Mouse (Mus musculus): ENCODE data around the gene Csnk2b.
A peak's percentile ranks its signal among the peaks of the same experiment; 100 is the strongest.

The Csnk2b gene

DNA sequence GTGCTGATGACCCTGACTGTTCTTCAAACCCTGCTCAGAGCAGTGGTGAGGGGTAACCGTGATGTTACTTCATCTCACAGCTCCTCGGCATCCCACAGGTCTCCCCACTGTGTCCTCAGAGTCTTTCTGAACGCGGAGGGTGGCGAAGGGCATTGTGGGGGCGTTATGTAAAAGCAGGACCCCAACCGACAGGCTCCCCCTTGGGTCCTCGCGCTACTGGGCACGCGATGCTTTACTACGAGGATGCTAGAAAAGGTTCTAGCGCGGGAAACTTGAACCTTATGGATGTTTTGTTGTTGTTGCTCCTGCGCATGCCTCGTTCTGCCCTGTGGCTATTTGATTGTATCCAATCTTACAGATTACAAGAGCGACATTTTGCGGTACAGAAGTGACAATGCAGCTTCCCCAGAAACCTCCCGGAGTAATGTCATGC, at the start of gene Csnk2b:
TSS of gene Csnk2b (minus strand) at position 183 of the 433 bp plus-strand sequence.
- peak; percentile 64 for DNase-seq (ENCODE audit: low spot score)

DNA sequence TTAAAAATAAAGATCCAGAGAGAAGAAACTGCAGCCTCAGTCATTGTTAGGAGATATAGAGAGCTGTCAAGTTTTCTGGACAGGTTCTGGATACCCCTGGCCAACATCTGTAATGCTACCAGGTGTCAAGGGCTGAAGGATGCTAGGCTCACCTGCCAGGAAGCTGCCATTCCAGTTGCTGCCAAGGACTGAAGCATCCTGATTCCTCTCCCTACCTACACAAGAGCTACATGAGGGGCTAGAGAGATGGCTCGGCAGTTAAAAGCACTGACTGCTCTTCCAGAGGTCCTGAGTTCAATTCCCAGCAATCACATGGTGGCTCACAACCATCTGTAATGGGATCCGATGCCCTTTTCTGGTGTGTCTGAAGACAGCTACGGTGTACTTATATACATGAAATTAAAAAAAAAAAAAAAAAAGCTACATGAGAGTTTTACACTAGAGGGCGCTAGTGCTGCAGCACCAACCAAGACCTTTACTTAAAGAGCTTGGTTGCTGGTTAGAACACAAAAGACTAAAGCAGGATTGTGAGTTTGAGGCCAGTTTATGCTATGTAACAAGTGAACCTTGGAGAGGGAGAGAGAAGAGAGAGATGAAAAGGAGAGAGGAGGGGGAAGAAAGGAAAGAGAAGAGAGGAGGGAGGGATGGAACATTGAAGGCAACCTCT, 46.8 kb upstream of the Csnk2b start:
- no peak for DNase-seq (ENCODE audit: low spot score)

DNA sequence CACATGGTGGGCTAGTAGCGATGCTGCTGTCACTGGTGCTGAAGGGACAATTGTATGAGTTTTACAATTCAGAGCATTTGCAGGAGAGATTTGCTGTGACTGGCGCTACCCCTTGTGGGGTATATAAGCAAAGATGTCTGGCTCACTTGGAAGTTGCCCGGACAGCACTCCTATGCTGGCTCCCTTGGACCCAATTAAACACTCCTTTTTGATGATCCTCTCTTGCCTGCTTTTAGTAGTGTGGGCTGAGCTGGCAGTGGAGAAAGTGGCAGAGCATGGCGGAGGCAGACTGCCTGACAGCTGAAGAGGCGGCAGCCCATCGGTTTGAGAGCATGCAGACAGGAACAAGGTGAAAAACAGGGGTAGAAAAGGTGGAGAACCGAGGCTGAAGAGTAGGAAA, 45.9 kb upstream of the Csnk2b start:
- DNase-seq (ENCODE audit: low spot score) = no peak

DNA sequence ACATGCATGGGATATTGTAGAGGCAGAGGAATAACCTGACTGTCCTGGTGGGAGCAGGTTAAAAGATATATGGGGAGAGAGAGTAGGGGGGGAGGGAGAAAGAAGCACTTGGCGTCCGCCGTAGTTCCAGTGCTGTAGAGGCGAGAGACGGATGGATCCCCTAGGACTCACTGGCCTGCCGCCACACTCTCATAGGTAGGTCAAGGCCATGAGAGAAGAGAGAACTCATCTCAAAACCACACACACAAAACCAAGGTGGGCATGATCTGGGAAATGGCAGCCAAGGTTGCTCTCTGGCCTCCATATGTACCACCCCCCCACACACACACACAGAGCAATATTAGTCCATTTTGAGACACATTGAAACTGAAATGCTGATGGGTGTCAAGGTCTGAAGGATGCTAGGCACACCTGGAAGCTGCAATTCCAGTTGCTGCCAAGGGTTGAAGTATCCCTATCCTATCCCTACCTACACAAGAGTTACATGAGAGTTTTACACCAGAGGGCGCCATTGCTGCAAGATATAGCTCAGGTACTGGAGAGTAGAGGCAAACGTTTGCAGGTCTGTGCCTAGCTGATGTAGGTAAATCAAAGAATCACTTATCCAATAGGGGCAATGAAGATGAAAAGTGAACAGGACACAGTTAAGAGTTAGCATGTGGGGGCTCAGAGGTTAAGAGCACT, 44.6 kb upstream of the Csnk2b start:
- no peak for DNase-seq (ENCODE audit: low spot score)

DNA sequence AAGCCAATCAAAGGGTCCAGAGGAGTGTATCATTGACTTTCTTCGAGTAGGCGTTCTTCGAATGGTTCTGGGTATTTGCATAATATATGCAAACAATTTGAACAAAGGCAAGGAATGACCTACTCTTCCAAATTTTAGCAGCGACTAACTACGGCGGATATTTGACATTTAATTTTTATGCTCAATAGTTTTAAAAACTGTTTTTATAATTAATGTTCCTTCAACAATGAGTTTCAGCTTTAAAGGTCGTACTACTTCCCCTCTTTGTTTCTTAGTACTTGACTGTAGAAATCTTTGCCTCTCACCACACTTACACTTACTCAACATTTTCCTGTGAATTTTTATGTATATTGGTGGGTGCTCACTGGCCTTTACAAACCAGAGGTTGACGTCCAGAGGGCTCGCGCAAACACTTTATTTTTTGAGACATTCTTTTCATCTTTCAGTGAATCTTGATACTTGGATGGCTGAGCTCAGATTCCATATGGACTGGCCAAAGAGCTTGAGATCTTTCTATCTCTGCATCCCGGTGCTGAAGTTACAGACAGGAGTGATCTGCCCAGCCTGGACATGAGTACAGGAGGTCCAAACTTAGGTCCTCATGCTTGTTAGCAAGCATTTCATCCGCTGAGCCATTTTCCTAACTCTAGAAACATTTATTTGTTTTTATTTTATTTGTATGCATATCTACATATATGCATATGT, 43.8 kb upstream of the Csnk2b start:
- DNase-seq (ENCODE audit: low spot score) = no peak

DNA sequence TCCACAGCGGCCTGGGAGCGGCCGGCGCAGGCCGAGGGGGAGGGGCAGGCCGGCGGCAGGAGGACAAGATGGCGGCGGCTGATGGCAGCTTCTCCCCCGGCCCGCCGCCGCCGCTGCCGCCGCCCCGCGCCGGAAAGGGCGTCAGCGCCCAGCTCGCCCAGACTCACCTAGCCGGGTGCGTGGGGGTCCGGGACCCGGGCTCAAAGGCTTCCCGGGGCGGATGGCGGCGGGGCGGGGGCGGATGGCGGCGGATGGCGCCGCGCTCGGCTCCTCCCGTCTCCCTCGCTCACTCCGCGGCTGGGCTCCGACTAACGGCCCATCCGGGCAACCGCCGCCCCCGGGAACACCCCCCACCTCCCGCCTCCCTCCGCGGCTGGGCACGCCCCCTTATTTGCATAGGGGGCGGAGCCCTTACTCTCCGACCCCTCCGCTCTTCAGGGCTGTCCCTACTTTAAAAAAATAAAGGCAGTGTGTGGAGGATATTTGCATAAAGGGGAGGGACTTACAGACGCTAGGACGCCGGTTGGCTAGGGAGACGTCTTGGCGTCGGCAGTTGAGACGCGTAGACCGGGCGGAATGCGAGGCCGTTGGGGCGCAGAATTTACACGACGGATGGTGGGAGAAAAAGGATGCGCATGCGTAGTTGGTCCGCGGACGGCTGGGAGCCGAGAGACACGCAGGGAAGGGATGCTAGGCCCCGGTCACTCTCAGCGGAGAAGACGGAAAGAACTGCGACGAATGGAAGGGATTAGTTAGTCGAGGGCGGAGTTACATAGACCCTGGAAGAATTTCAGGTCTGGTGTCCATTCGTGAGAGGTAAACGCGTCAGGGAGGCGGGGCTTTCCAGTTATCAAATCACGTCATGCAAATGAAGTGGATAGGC, 43.0 kb upstream of the Csnk2b start, which contains the start of gene Prrc2a:
TSS of gene Prrc2a (minus strand) at position 330 of the 883 bp plus-strand sequence.
- peak; percentile 97 for DNase-seq (ENCODE audit: low spot score)

DNA sequence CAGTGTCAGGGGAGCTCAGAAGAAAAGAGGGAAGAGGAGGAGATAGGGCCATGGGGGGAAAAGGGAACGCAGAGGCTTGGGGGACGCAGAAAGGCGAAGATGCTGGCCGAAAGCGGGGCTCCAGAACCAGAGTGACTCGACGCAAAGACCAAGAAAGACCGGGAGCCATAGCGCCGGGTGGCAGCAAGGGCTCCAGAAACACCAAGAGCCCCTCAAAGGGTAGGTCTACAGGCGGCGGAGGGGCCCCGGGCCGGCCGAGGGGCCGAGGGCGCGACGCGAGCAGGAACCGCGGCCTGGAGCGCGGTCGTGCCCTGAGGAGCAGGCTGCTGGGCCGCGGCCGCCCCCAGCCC, 42.3 kb upstream of the Csnk2b start:
- no peak for DNase-seq (ENCODE audit: low spot score)

DNA sequence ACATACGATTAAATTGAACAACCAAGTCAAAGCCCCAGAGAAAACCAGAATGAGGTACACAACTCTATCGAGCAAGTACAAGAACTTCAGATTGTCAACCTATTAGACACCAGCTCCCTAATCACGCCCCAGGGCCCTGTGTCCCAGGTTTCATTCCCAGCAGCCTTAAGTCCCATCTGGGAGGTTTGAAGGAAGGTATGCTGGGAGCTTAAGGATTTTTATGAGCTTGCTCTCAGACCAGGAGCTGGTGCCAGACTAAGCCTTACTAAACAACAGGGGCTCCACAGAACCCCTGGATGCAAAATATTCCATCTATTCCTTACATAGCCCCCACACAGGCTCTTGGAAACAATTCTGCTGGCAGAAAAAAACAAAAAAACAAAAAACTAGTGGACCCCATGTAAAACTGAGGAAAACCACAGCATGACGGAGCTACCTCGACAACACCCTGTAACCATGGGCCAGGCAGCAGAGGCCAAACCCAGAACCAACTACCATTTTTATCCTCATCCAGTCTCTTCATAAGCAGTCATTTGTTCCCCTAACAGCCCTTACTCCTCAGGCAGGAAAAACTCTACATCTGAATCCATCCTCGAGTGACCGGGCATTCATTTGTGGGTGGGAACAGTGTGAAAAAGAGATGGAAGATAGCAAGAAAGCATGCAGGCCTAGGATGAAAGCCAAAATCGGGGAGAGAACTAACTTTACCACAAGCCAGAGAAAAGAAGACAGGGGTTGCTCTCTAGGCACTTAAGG, 41.7 kb upstream of the Csnk2b start:
- no peak for DNase-seq (ENCODE audit: low spot score)

DNA sequence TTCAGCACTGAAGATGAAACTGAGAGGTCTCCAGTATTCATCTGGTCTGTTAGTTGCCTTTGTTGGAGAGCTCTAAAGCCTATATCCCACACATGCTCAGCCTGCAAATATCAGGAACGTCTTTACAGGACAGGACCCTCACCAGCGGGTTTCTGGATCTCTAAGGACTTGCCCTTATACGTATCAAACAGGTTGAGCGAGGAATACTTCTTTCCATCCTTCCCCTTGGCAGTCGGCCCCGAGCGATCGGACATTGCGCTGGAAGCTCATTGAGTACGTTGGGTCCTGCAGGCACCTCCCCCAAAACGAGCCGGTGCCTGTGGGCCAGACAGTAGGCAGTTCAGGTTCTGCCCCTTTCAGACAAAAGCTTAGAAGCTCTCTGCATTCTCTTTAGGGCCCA, 40.9 kb upstream of the Csnk2b start:
- peak; percentile 75 for DNase-seq (ENCODE audit: low spot score)

DNA sequence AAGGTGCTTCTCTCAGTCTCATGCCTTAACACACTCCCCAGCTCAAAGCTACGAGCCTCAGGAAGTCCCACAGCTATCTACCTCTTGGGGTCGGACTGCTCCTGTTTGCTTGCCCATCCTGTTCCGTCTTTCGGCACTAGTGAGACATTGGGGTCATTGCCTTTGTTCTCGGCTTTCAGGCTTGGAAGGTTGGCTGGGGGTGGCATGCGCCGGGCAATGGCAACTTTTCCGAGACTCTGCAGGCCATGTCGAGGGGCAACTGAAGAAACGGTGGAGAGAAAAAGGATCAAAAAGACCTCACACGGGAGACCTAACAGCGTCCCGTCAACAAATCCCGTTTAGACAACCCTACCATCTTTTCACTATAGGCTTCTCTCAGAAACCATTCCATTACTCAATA, 40.3 kb upstream of the Csnk2b start:
- no peak for DNase-seq (ENCODE audit: low spot score)

DNA sequence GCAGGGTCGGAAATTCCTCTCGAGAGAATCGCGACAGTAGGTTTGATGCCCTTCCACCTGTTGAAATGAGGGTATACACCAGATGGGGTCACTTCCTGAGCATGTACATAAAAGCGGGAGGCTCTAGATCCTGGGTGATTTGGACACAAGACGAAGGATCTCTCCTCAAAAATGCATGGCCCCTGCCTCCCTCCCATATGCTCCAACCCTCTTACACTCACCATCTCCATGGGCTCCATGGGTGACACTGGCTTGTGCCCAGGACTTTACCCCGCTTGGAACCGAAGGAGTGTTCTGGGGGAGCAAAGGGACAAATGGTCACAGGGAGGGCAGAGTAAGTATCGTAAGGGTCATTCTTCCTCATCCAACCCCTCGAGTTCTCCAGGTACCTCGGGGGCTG, 39.6 kb upstream of the Csnk2b start:
- no peak for DNase-seq (ENCODE audit: low spot score)

DNA sequence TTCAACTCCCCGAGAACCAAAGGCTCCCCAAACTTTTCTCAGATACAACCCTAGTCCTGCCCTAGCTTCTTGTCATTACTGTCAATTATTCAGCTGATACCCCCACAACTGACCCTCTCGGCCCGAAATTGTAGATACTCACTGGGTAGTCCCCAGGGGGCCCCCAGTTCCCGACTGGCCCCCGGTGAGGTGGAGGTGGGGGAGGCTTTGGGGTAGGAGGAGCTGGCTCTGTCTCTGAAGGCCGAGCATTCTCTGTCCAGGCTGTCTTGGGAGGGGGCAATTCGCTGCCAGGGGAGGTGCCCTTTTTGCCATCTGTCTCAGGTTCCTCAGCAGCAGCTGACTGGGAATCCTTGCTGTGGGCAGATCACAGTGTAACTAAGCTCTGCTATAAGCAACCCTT, 37.8 kb upstream of the Csnk2b start:
- DNase-seq (ENCODE audit: low spot score) = no peak

DNA sequence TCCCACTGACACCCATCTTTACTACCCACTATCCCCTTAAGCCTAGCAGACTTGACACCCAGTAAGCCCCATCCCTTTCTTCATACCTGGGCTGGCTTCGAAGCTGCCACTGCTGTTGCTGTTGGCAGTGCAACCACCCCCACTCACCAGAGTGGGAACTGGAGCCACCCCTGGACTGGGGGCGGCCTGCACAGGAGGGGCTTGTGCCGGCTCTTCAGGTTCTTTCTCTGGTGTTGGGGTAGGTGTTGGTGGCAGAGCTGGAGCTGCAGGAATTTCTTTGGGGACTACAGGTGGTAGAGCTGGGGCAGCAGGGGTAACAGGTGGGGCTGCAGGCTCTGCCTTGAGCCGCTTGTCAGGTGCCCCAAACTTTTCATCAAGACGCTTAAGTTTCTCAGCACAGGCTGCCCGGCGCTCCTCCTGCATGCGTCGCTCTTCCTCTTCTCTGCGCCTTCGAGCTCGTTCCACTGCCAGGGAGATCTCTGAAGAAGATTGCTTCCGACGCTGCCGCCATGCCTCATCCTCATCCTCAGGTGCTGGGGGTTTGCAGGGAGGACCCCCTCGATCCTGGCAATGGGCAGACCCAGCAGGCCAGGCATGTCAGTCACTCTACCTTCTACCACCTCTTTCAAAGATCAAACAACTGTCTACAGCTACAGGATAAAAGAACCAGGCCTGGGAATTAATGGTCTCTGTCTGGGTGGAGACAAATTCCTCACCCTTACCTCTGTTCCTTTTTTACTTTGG, 37.2 kb upstream of the Csnk2b start:
- no peak for DNase-seq (ENCODE audit: low spot score)

DNA sequence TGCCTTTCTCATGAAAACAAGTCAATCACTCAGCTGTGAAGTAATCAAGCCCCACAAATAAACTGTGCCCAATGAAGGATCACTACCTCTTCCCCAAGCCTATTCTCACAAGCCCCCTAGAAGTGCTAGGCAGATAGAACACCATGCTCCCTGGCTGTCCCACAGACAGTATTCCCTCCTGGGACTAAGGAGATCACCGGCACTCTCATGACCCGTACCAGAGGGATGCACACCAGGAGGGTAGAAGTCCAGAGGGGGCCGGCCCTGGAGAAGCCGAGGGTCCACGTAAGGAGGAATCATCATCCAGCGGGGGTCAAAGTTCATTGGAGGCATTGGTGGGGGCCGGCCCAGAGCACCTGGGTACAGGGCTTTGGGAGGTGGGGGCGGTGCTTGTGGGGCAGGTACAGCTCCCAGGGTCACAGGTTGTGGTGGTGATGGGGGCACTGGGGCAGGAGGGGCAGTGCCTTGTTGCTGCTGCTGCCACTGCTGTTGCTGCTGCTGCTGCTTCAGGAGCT, 35.9 kb upstream of the Csnk2b start:
- DNase-seq (ENCODE audit: low spot score) = no peak

DNA sequence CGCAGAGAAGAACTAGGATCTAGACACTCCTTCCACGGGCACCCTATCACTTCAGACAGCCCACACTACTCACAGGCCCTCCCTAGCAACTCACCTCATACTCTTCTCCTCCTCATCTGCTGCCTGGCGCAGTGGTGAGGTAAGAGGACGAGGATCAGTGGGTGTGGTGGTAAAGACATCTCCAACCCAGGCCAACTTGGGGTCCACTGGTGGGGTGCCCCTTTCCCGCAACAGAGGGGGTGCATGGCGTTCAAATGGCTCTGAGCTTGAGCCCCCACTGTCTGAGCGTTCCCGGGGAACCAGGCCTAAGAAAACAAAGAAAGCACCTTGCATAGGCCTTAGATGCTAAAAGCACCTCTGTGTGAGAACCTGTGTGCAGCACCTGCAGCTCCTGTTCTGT, 35.4 kb upstream of the Csnk2b start:
- no peak for DNase-seq (ENCODE audit: low spot score)

DNA sequence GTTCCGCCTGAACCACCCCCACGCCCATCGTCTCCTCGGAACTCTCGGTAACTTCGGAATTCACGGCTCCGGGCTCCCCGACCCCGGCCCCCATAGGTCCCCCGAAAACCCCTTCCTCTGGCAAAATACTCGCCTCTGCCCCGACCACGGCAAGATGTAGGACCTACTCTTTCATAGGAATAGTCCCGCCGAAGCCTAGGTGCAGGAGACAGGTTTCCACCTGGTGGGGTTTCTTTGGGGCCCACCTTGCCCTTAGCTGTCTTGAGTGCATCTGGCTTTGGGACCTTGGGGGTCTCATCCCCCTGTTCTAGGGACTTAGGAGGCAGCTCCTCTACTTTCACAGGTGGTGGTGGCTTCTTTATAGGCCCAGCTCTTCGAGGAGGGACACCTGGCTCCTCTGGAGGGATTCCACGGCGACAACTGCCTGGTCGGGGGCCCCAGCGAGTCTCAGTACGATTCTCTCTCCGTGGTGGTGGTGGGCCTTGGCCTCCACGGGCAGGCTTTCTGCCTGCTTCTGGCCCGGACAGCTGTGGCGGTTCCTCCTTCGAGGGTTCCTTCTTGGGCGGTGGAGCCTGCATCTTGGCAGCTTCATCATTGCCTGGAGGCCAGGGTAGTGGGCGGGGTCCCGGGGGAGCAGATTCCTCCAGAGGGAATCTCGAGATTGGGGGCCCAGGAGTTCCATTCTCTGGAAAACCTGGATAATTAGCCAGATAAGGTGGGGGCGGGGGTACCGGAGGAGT, 34.8 kb upstream of the Csnk2b start:
- DNase-seq (ENCODE audit: low spot score) = peak; percentile 68

DNA sequence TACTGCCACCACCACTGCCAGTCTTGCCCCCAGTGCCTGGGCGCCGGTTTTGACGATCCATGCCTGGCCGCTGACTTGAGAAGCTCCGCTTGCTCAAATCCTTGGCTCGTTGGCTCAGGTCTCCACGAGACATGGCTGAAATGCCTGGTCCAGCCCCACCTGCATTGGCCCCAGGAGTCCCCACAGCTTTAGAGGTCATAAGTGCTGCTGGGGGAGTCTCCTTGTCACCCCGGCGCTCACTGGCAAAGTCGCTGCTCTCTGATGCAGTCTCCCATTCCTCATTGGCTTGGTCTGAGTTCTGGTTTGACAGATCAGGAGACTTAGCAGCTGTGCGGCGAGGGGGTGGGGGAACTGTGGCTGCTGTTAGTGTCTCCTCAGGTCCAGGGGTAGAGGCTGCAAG, 33.6 kb upstream of the Csnk2b start:
- no peak for DNase-seq (ENCODE audit: low spot score)

DNA sequence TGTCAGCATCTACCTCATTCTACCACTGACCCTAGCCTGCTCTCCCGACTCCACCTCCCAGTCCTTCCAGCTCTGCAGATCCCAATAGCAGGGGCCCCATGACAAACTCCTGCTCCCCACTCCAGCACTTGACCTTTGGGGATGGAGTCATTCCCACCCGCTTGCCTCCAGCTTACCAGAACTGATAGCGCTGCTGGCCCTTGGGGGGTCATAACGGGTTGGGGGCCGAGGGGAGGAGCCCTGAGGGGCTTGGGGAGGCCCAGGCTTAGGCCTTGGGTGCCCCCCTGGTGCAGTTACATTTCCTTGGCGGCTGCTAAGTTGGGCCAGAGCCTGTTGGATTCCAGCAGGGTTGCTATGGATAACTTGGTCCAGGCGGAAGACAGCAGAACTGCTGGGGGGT, 32.8 kb upstream of the Csnk2b start:
- no peak for DNase-seq (ENCODE audit: low spot score)

DNA sequence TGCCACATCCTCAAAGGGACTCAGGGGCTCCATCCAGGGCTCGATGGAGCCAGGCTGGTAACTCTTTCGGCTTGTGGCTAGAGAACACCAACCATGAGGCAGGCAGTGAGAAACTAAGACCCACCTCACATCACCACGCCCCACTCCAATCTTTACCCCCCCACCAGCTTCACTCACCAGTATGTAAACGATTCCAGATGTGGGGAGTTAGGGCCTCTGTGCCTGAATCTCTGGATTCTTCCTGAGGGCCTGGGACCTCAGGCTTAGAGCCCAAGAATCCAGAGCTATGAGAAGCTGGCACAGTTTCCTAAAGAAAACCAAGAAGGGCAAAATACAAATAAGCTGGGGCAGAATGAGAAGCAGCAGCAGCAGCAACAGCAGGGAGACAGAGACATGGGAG, 32.1 kb upstream of the Csnk2b start:
- no peak for DNase-seq (ENCODE audit: low spot score)

DNA sequence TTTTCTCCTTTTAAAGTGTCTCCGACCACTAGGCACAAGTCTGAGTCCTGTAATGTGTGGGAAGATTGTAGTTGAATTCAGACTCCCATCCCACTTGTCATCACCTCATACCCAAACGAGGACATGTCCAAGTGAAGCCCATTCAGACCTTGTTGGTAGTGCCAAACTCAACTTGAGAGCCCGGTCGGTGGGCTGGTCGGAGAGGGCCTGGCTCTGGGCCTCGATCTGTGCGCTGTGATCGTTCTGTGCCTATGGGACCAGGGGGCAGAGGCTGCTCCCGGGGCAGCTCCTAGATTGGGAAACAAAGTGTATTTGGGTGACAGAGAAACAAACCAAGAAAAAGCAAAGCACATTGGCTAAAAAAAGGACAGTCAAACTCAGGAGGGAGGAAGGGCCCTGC, 31.2 kb upstream of the Csnk2b start:
- DNase-seq (ENCODE audit: low spot score) = no peak
